In the genomic region with DNA sequence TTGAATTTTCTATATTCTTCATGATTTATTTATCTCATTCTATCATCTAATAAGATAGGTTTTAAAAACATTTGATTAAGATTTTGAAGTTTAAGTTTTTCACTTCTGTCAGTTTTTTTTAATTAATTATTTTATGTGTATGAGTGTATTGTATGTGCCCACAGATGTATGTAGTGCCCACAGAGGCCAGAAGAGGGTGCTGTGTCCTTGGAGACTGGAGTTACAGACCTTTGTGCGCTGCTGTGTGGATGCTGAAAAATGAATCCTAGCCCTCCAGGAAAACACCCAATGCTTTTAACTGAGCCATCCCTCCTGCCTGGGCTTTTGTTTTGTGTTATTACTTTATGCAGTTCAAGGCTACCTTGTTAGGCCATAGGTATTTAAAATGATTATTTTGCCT, we compare ENCODE assay signal across 27 mouse cellular contexts. TPM values are rescaled to one million over a fixed set of nuclear protein-coding genes. Genes with fewer than 3 reads are reported as not detected.
A peak's percentile ranks its signal among the peaks of the same experiment; 100 is the strongest.
DNase-seq lines count a peak whose midpoint lies in the region; ATAC-seq and TF ChIP-seq lines count a peak whose summit lies in the region.
"Had no signal": no experiment of that assay in that cellular context is flagged by ENCODE, and none has a peak within 500 bp of the region (broad histone marks: within the 10 kb centered on the region; RNA-seq: fewer than 3 reads in every experiment).

No protein-coding gene starts in this region.

- H3K4me1 ChIP-seq in heart, postnatal 0 days (ENCODE audit: control insufficient read depth, insufficient read depth), result peaks cover 20% of the 10 kb centered on the region
- H3K4me1 ChIP-seq in testis, adult 2 months (ENCODE audit: control insufficient read depth, insufficient read depth, low read length), result peaks cover 3% of the 10 kb centered on the region; the same call in 1 of the 2 replicates
- H3K4me1 ChIP-seq in MEL (ENCODE audit: control insufficient read depth in 1 of 2, insufficient read depth in 2 of 2, low read length in 2 of 2), result 0 out of 4 replicates have a peak, but pooled peaks cover 0 to 4% of the 10 kb centered on the region in 2 experiments
- no peaks in the 10 kb centered on the region for H3K4me1 ChIP-seq in midbrain, postnatal 0 days (ENCODE audit: insufficient read depth, low read length)
- H3K4me1 ChIP-seq: midbrain, embryonic 15.5 days had no signal

- H3K27ac ChIP-seq in heart, postnatal 0 days (ENCODE audit: low read depth), result no peak overlapping the region
- H3K27ac ChIP-seq in testis, adult 2 months (ENCODE audit: control insufficient read depth, insufficient read depth, low read depth, low read length), result no peak overlapping the region
- no peak overlapping the region for H3K27ac ChIP-seq in MEL (ENCODE audit: control insufficient read depth, low read depth, low read length)
- H3K27ac ChIP-seq in midbrain, postnatal 0 days (ENCODE audit: low read depth, low read length), result no peak overlapping the region
- H3K27ac ChIP-seq: embryonic facial prominence, embryonic 13.5 days; heart, embryonic 15.5 days; kidney, embryonic 15.5 days; midbrain, embryonic 15.5 days; neural tube, embryonic 15.5 days; stomach, embryonic 15.5 days had no signal

- ATAC-seq in heart, postnatal 0 days (ENCODE audit: insufficient read depth, low read depth), result no peak
- no peak for ATAC-seq in midbrain, postnatal 0 days (ENCODE audit: low FRiP score)
- ATAC-seq in activated CD4-positive, CD25-positive, alpha-beta regulatory T cell, adult 4 months, result no peak
- ATAC-seq: forebrain, postnatal 0 days; midbrain, embryonic 15.5 days; Patski had no signal

- TF ChIP-seq POLR2A in testis, adult 2 months (IDR thresholded peaks at IDR 0.05; ENCODE audit: control insufficient read depth, low read depth, low read length), result no peak
- no peak for TF ChIP-seq POLR2A in MEL (IDR thresholded peaks at IDR 0.05; ENCODE audit: control insufficient read depth in 1 of 2, insufficient read depth in 1 of 2, low read depth in 1 of 2, low read length in 2 of 2, poor library complexity in 1 of 2)

- 0 out of 2 replicates have a peak, but pooled peaks cover 15% of the 10 kb centered on the region for H3K36me3 ChIP-seq in heart, postnatal 0 days (replicated peaks; ENCODE audit: control insufficient read depth, insufficient read depth, low read length)
- no peaks in the 10 kb centered on the region for H3K36me3 ChIP-seq in testis, adult 2 months (ENCODE audit: control insufficient read depth, insufficient read depth, low read length)
- H3K36me3 ChIP-seq in MEL (ENCODE audit: control insufficient read depth in 1 of 2, insufficient read depth in 2 of 2, low read length in 2 of 2), result no peaks in the 10 kb centered on the region
- H3K36me3 ChIP-seq in midbrain, postnatal 0 days (ENCODE audit: insufficient read depth, low read length), result no peaks in the 10 kb centered on the region
- H3K36me3 ChIP-seq: embryonic facial prominence, embryonic 13.5 days; kidney, embryonic 15.5 days; midbrain, embryonic 15.5 days; neural tube, embryonic 15.5 days; stomach, embryonic 15.5 days had no signal

- peak; percentile 13; the same call in 1 of the 2 replicates for TF ChIP-seq RAD21 in MEL (IDR thresholded peaks at IDR 0.05; ENCODE audit: low read depth, low read length)

- DNase-seq in heart, postnatal 0 days (ENCODE audit: low spot score), result no peak
- DNase-seq in heart, adult 9 months (ENCODE audit: low spot score in 2 of 2), result no peak
- DNase-seq in testis, postnatal 14 days (ENCODE audit: low spot score), result no peak
- no peak for DNase-seq in MEL (ENCODE audit: low read depth, low spot score)
- no peak for DNase-seq in midbrain, postnatal 0 days (ENCODE audit: low spot score)
- DNase-seq: adrenal gland, postnatal 25 days; cerebellum, adult 11 months; cerebellum, postnatal 10 days; forebrain, postnatal 0 days; heart, adult 18-20 months; lung, adult 18-20 months; lung, postnatal 36 days; right cerebral cortex, postnatal 14 days had no signal

- H3K4me2 ChIP-seq in heart, postnatal 0 days (ENCODE audit: low read depth, low read length), result no peak overlapping the region
- no peak overlapping the region for H3K4me2 ChIP-seq in midbrain, postnatal 0 days (ENCODE audit: low read depth, low read length, poor library complexity, severe bottlenecking)
- H3K4me2 ChIP-seq: embryonic facial prominence, embryonic 13.5 days; heart, embryonic 15.5 days; kidney, embryonic 15.5 days; midbrain, embryonic 15.5 days; neural tube, embryonic 15.5 days; stomach, embryonic 15.5 days had no signal

- H3K4me3 ChIP-seq in heart, postnatal 0 days (ENCODE audit: low read depth, low read length), result no peak overlapping the region
- no peak overlapping the region for H3K4me3 ChIP-seq in testis, adult 2 months (ENCODE audit: control insufficient read depth, low read depth, low read length)
- H3K4me3 ChIP-seq in MEL (ENCODE audit: control insufficient read depth in 1 of 2, insufficient read depth in 1 of 2, low read depth in 2 of 2, low read length in 2 of 2), result no peak overlapping the region
- H3K4me3 ChIP-seq in midbrain, postnatal 0 days (ENCODE audit: low read depth, low read length), result no peak overlapping the region
- H3K4me3 ChIP-seq: embryonic facial prominence, embryonic 13.5 days; heart, embryonic 15.5 days; kidney, embryonic 15.5 days; midbrain, embryonic 15.5 days; neural tube, embryonic 15.5 days; stomach, embryonic 15.5 days had no signal

- no peaks in the 10 kb centered on the region for H3K27me3 ChIP-seq in heart, postnatal 0 days (ENCODE audit: control insufficient read depth, insufficient read depth, low read length)
- no peaks in the 10 kb centered on the region for H3K27me3 ChIP-seq in testis, adult 2 months (ENCODE audit: control insufficient read depth, insufficient read depth, low read length)
- no peaks in the 10 kb centered on the region for H3K27me3 ChIP-seq in MEL (ENCODE audit: control insufficient read depth in 1 of 2, insufficient read depth in 2 of 2, low read length in 2 of 2)
- H3K27me3 ChIP-seq in midbrain, postnatal 0 days (ENCODE audit: insufficient read depth, low read length), result no peaks in the 10 kb centered on the region
- H3K27me3 ChIP-seq: embryonic facial prominence, embryonic 13.5 days; heart, embryonic 15.5 days; kidney, embryonic 15.5 days; midbrain, embryonic 15.5 days; neural tube, embryonic 15.5 days; Patski; stomach, embryonic 15.5 days had no signal

- H3K9ac ChIP-seq in heart, postnatal 0 days (replicated peaks; ENCODE audit: low read depth, low read length), result no peak overlapping the region
- H3K9ac ChIP-seq in MEL (ENCODE audit: control insufficient read depth, low read depth, low read length, poor library complexity, severe bottlenecking), result no peak overlapping the region
- H3K9ac ChIP-seq in midbrain, postnatal 0 days (replicated peaks; ENCODE audit: low read length, poor library complexity, severe bottlenecking), result no peak overlapping the region
- H3K9ac ChIP-seq: embryonic facial prominence, embryonic 13.5 days; forebrain, postnatal 0 days; heart, embryonic 15.5 days; kidney, embryonic 15.5 days; midbrain, embryonic 15.5 days; neural tube, embryonic 15.5 days; stomach, embryonic 15.5 days had no signal

- H3K79me2 ChIP-seq in MEL (ENCODE audit: control insufficient read depth, insufficient read depth, low read length, poor library complexity), result no peaks in the 10 kb centered on the region

- TF ChIP-seq CTCF in heart, postnatal 0 days (IDR thresholded peaks at IDR 0.05; ENCODE audit: low read depth), result peak; percentile 12; the same call in 1 of the 2 replicates
- peak; percentile 19; the same call in 1 of the 2 replicates for TF ChIP-seq CTCF in testis, adult 2 months (IDR thresholded peaks at IDR 0.05; ENCODE audit: control insufficient read depth, insufficient read depth, insufficient replicate concordance, low read depth, low read length)
- TF ChIP-seq CTCF in MEL (IDR thresholded peaks at IDR 0.05 in 2 of 3, conservative IDR thresholded peaks at IDR 0.05 in 1 of 3; ENCODE audit: control insufficient read depth in 1 of 3, insufficient read depth in 1 of 3, low read depth in 2 of 3, low read length in 3 of 3, poor library complexity in 1 of 3, severe bottlenecking in 1 of 3), result peak in 2 of 3 experiments; percentile 11 to 24; a peak in 1 of 6 replicates
- no peak for TF ChIP-seq CTCF in midbrain, postnatal 0 days (IDR thresholded peaks at IDR 0.05)

- no peak for TF ChIP-seq EP300 in heart, postnatal 0 days (IDR thresholded peaks at IDR 0.05; ENCODE audit: low read depth)
- no peak for TF ChIP-seq EP300 in MEL (IDR thresholded peaks at IDR 0.05; ENCODE audit: low read depth in 1 of 2, low read length in 2 of 2)

- WGBS in heart, postnatal 0 days, result 100% methylated on average over 1 of the region's 1 CpGs
- WGBS in midbrain, postnatal 0 days, result 95% methylated on average over 1 of the region's 1 CpGs

- 0 out of 2 replicates have a peak, but pooled peaks cover 3% of the 10 kb centered on the region for H3K9me3 ChIP-seq in heart, postnatal 0 days (replicated peaks; ENCODE audit: control insufficient read depth, low read length)
- no peaks in the 10 kb centered on the region for H3K9me3 ChIP-seq in MEL (replicated peaks; ENCODE audit: insufficient read depth, low read length)
- no peaks in the 10 kb centered on the region for H3K9me3 ChIP-seq in midbrain, postnatal 0 days (ENCODE audit: low read length)
- H3K9me3 ChIP-seq: embryonic facial prominence, embryonic 13.5 days; heart, embryonic 15.5 days; kidney, embryonic 15.5 days; midbrain, embryonic 15.5 days; neural tube, embryonic 15.5 days; stomach, embryonic 15.5 days had no signal

RNA-seq across cellular contexts. Expression of a gene that starts 4.7 kb away (rescaled TPM):
- total RNA-seq in heart, postnatal 0 days (2014; rRNA removed; ENCODE audit: low replicate concordance), result 33.2 and 40.1 TPM in 2 replicates
- polyA plus RNA-seq in heart, postnatal 0 days (2015; fragmentation: Nextera tagmentation; extraction: Ambion mirVana), result 34.6 and 39.9 TPM in 2 replicates
- 0.08 and 0.10 TPM in 2 replicates for polyA plus RNA-seq in testis, adult 2 months (2012; rRNA removed)
- not detected in 2 replicates for total RNA-seq in MEL (2012; rRNA removed)
- polyA plus RNA-seq in MEL (2012; ENCODE audit: insufficient read depth in 1 of 2, insufficient read length in 2 of 2, low read depth in 1 of 2, low replicate concordance in 2 of 2, missing spikeins in 1 of 2), result not detected
- 0.71 and 1.2 TPM in 2 replicates for total RNA-seq in midbrain, postnatal 0 days (2014; rRNA removed)
- 0.59 and 0.72 TPM in 2 replicates for polyA plus RNA-seq in midbrain, postnatal 0 days (2015; fragmentation: Nextera tagmentation; extraction: Ambion mirVana)
- not detected for polyA plus RNA-seq in activated CD4-positive, CD25-positive, alpha-beta regulatory T cell, adult 4 months (2017; shearing (Covaris generic))
- total RNA-seq: adrenal gland, postnatal 25 days; megakaryocyte-erythroid progenitor cell, adult 5-6 weeks had no signal
- polyA plus RNA-seq: Patski had no signal

RNA-seq across cellular contexts. Expression of a gene that starts 7.0 kb away (rescaled TPM):
- total RNA-seq in heart, postnatal 0 days (2014; rRNA removed; ENCODE audit: low replicate concordance), result 0.65 TPM in 1 of 2 replicates, not detected in the other
- 0.07 TPM in 1 of 2 replicates, not detected in the other for polyA plus RNA-seq in heart, postnatal 0 days (2015; fragmentation: Nextera tagmentation; extraction: Ambion mirVana)
- polyA plus RNA-seq in testis, adult 2 months (2012; rRNA removed), result 0.16 and 0.37 TPM in 2 replicates
- not detected in 2 replicates for total RNA-seq in MEL (2012; rRNA removed)
- not detected for polyA plus RNA-seq in MEL (2012; ENCODE audit: insufficient read depth in 1 of 2, insufficient read length in 2 of 2, low read depth in 1 of 2, low replicate concordance in 2 of 2, missing spikeins in 1 of 2)
- total RNA-seq in midbrain, postnatal 0 days (2014; rRNA removed), result 0.14 TPM in 1 of 2 replicates, not detected in the other
- 0.17 TPM in 1 of 2 replicates, not detected in the other for polyA plus RNA-seq in midbrain, postnatal 0 days (2015; fragmentation: Nextera tagmentation; extraction: Ambion mirVana)
- polyA plus RNA-seq in activated CD4-positive, CD25-positive, alpha-beta regulatory T cell, adult 4 months (2017; shearing (Covaris generic)), result not detected
- total RNA-seq: gastrocnemius, adult 8-10 months; heart, adult 18-20 months; layer of hippocampus, adult 18-20 months; left cerebral cortex, postnatal 25 days; megakaryocyte-erythroid progenitor cell, adult 5-6 weeks had no signal
- polyA plus RNA-seq: heart, embryonic 15.5 days; midbrain, embryonic 15.5 days; neural tube, embryonic 15.5 days; Patski; spleen, adult 2 months had no signal

Comparison
In these comparisons a context has a peak if more than half of its experiments do, and no peak if none do; other contexts are left out.
1. RNA of a gene that starts 4.7 kb away (polyA plus RNA-seq): 34.6 to 39.9 TPM in heart, postnatal 0 days; 0.59 to 0.72 TPM in midbrain, postnatal 0 days, 0.08 to 0.10 TPM in testis, adult 2 months, not detected in activated CD4-positive, CD25-positive, alpha-beta regulatory T cell, adult 4 months and not detected in MEL; every median in the first group is over 10 times any median in the second.